Mouse (Mus musculus) hindbrain, embryonic 10.5 days (tissue): ENCODE measurements around the gene Micu1. TPM values are rescaled to one million over a fixed set of nuclear protein-coding genes. Genes with fewer than 3 reads are reported as not detected.

Experiments used
- DNase-seq: peaks from one replicate; pipeline ENCODE4 v3.0.0-alpha.2; 2017; ENCODE audit warnings: low spot score
- H3K27ac ChIP-seq: fragments of 300-500 bp; sonication (generic); 2 replicates; pipeline ENCODE4 v1.5.1; 2016; ENCODE audit warnings: mild to moderate bottlenecking, moderate library complexity
- H3K27me3 ChIP-seq: fragments of 300-500 bp; sonication (generic); 2 replicates; pipeline ENCODE4 v1.6.1; 2016; ENCODE audit warnings: mild to moderate bottlenecking; ENCODE audit not compliant: poor library complexity, insufficient read depth, severe bottlenecking
- H3K36me3 ChIP-seq: fragments of 300-500 bp; sonication (generic); 2 replicates; pipeline ENCODE4 v1.6.1; 2016; ENCODE audit warnings: mild to moderate bottlenecking, moderate library complexity
- H3K4me1 ChIP-seq: fragments of 300-500 bp; sonication (generic); replicated peaks from 2 replicates; pipeline ENCODE4 v1.6.1; 2016; ENCODE audit warnings: mild to moderate bottlenecking
- H3K4me3 ChIP-seq: fragments of 300-500 bp; sonication (generic); 2 replicates; pipeline ENCODE4 v1.5.1; 2016; ENCODE audit warnings: mild to moderate bottlenecking, moderate library complexity
- H3K9me3 ChIP-seq: fragments of 300-500 bp; sonication (generic); 2 replicates; pipeline ENCODE4 v1.6.1; 2016; ENCODE audit warnings: mild to moderate bottlenecking, moderate library complexity
- WGBS: fragments of 180-500 bp; shearing (Covaris S2); methylation state at CpG from one replicate; pipeline ENCODE4 v1.1.7; 2016; 5-methylcytosine and 5-hydroxymethylcytosine counted together
- polyA plus RNA-seq: library from polyadenylated mRNA; unstranded; fragments of >200 nt; fragmentation: Nextera tagmentation; extraction: Ambion mirVana; gene quantifications from 2 replicates; pipeline ENCODE4 v1.2.1, GENCODE M21; 2016

Micu1 gene
- polyA plus RNA-seq, 1 experiment from 2014 or later: 63.9 TPM

DNA sequence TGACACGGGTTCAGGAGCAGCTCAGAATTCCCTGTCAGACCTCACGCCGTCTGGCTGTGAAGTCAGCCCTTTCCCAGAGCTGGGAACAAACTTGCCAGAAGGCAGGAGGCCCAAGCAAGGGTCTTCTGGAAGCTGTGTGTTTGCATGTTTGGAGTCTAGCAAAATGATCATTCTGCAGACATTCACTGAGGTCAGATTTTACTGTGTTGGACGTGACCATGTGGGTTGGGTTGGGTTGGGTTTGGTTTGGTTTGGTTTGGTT, 197.8 kb downstream of the Micu1 start:
- H3K27me3 ChIP-seq: no peaks in the 10 kb centered on the region
- peaks cover 30% of the 10 kb centered on the region for H3K36me3 ChIP-seq
- 40% methylated on average over 4 of the region's 4 CpGs for WGBS
- no peaks in the 10 kb centered on the region for H3K9me3 ChIP-seq
- H3K27ac ChIP-seq: peak overlapping the region; percentile 95
- peak overlapping the region; percentile 38 for H3K4me3 ChIP-seq
- peaks cover 89% of the 10 kb centered on the region for H3K4me1 ChIP-seq
- DNase-seq: no peak

DNA sequence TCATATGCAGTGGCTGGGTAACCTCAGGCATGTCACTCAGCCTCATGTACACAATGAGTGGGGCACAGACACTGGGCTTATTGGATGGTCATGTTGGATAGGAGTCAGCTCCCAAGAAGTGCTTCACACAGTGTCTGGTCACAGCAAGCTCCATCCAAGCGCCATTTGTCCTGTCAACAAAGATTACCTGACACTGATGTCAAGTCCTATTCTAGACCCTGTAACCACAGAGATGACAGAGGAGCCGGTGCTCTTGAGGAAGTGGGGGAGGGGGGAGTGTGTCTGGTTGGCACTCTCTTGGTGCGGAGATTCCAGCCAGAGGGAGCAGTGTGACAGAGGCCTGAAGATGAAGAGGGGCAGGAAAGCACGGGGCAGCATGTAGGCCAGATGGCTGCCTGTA, 198.7 kb downstream of the Micu1 start:
- Histone ChIP-seq H3K36me3 (peaks cover 22% of the 10 kb centered on the region), H3K27ac (peak overlapping the region; percentile 95), H3K4me3 (no peak overlapping the region), H3K4me1 (peaks cover 81% of the 10 kb centered on the region), H3K27me3 (no peaks in the 10 kb centered on the region), H3K9me3 (no peaks in the 10 kb centered on the region)
- WGBS: 45% methylated on average over 4 of the region's 4 CpGs
- no peak for DNase-seq

DNA sequence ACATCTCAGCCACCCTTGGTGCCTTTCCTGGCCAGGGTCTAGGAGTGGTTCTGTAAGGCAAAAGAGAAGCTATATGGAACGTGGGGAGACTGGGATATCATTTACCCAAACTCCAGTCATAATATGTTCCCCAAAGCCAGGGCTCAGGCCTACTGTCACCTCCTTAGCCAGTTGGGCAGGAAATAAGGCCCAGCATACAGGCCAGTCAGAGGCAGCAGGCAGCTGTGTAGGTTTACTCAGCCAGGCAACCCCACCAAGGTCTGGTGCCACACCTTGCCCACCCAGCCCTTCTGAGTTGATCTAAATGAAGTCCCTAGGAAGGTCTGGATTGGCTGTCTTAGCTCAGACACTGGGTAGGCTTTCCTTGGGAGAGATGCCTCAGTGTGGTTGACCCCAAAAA, 199.2 kb downstream of the Micu1 start:
- Histone ChIP-seq H3K27ac (peak overlapping the region; percentile 95), H3K36me3 (peaks cover 16% of the 10 kb centered on the region), H3K4me1 (peaks cover 76% of the 10 kb centered on the region), H3K9me3 (no peaks in the 10 kb centered on the region), H3K27me3 (no peaks in the 10 kb centered on the region), H3K4me3 (no peak overlapping the region)
- WGBS: 91% methylated on average over 1 of the region's 1 CpGs
- no peak for DNase-seq

DNA sequence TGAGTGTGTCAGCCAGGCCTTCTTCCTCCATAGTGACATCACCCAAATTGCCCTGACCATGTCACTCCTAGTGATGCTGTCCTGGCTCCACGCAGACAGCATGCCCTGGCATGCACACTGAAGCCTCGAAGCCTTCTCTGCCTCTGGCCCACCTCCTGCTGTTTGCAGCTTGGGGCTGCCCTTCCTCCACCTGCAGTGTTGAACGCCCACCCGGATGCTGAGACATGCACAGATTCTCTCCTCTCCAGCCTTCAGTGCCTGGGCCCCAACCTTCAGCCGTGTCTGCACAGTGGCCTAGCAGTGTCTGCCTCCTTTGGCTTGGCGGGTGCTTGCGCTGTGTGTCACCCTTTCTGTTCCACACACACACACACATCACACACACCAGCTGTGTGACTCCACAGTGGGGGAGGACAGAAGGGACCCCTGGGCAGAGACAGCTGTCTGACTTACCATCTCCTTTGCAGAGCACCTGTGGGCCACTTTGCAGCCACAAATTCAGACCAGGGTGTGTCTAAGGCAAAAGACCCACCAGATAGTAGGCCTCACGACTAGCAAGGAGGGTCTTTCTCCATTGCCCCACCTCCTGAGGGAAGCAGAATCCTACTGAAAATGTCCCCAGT, 199.8 kb downstream of the Micu1 start:
- H3K4me1 ChIP-seq: peaks cover 70% of the 10 kb centered on the region
- DNase-seq: no peak
- 75% methylated on average over 8 of the region's 8 CpGs for WGBS

DNA sequence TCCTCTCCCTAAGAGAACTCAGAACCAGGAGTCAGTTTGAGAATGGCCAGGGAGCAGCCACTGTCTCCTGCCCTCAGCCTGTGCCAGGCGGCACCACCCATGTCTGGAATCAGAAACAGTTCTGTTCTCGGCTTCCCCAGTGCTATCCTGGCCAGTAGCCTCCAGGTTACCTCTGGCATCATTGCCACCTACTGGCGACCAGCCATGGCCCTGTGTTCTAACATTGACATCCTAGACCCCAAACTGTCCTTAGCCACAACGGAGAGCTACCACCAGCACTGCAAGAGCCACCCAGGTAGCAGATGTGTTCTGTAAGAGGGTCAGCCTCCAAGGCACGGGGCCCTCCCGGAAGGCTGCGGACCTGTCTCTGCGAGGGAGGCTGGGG, 200.3 kb downstream of the Micu1 start:
- peak overlapping the region; percentile 95 for H3K27ac ChIP-seq
- peaks cover 70% of the 10 kb centered on the region for H3K4me1 ChIP-seq
- DNase-seq: no peak
- peaks cover 5% of the 10 kb centered on the region; the same call in 1 of the 2 replicates for H3K36me3 ChIP-seq
- no peaks in the 10 kb centered on the region for H3K9me3 ChIP-seq
- no peaks in the 10 kb centered on the region for H3K27me3 ChIP-seq
- H3K4me3 ChIP-seq: no peak overlapping the region
- 68% methylated on average over 8 of the region's 8 CpGs for WGBS

More for the DNA sequence above, 199.8 kb downstream of the Micu1 start:
- peaks cover 10% of the 10 kb centered on the region; the same call in 1 of the 2 replicates for H3K36me3 ChIP-seq
- H3K9me3 ChIP-seq: no peaks in the 10 kb centered on the region
- H3K27me3 ChIP-seq: no peaks in the 10 kb centered on the region
- H3K4me3 ChIP-seq: no peak overlapping the region
- H3K27ac ChIP-seq: peak overlapping the region; percentile 95

DNA sequence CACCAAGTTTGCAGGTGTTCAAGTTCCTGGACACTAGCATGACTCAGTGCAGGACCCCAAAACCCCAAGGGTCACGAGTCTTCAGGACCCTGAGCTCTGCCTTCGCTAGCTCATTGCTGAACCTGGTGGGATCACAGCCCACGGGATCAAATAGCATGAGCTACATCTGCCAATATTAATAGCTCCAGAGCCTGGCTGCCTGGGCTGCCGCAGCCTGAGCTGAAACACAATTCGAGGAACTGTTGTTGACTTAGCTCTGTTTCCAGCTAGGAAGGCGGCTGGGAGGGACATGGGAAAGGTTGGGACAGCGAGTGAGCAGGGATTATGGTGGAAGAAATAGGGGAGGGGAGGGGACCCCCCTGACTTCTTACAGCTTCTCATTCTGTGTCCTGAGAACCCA, 200.9 kb downstream of the Micu1 start:
- 65% methylated on average over 7 of the region's 7 CpGs for WGBS
- DNase-seq: no peak
- Histone ChIP-seq H3K4me1 (peaks cover 71% of the 10 kb centered on the region), H3K9me3 (no peaks in the 10 kb centered on the region), H3K4me3 (no peak overlapping the region), H3K27ac (peak overlapping the region; percentile 95), H3K27me3 (no peaks in the 10 kb centered on the region), H3K36me3 (peaks cover 3% of the 10 kb centered on the region; the same call in 1 of the 2 replicates)

DNA sequence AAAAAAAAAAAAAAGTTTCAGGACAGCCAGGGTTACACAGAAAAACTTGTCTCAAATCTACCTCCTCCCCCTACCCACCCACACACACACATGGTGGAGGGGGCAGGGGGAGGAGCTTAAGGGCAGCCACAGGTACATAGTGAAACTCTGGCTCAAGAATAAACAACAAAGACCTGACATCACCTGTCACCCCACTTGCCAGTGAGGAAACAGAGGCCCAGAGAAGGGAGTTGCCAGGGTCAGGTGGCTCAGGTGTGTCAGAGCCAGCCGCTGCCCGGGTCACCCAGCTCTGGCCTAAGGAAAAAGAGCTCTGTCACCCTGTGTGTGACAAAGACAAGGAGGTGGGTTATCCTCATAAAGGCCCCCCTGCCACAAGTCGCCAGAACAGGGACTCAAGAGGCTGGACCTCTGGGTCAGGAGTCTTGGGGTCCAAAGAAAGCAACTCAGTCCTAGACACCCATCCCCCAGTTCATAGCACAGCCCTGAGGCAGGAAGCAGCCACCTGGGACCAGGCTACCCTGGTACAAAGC, 204.9 kb downstream of the Micu1 start:
- H3K9me3 ChIP-seq: no peaks in the 10 kb centered on the region
- H3K27ac ChIP-seq: peak overlapping the region; percentile 86
- DNase-seq: no peak
- peaks cover 69% of the 10 kb centered on the region for H3K4me1 ChIP-seq
- 60% methylated on average over 3 of the region's 3 CpGs for WGBS
- peaks cover 12% of the 10 kb centered on the region; the same call in 1 of the 2 replicates for H3K27me3 ChIP-seq
- H3K4me3 ChIP-seq: no peak overlapping the region
- H3K36me3 ChIP-seq: no peaks in the 10 kb centered on the region

DNA sequence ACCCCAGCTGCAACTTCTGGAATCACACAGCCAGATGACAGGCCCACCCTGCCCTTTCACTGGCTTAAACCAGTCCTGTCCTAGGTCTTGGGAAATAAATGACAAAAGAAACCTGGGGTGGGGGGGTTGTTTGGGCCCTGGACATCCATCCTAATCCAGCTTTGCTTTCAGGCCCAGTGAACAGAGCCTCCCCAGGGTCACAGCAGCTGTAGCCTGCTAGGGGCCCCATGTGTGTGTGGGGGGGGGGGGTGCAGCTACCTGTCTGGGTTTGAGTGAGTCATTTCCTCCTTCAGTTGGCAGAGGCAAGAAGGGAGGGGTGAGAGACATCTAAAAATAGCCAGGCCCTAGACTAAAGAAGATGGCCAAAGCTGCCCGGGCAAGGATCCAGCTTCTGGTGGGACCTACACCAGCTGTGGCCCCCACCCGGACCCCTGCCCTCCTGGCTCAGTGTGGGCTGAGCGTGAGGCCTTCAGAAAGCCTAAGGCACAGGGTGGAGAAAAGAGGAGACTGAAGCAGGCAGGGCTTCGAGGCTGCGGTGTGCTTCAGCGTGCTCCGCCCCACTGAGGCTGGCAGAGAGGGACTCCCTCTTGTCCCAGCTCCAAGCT, 205.5 kb downstream of the Micu1 start:
- Histone ChIP-seq H3K9me3 (no peaks in the 10 kb centered on the region), H3K4me1 (peaks cover 69% of the 10 kb centered on the region), H3K36me3 (no peaks in the 10 kb centered on the region), H3K27me3 (peaks cover 12% of the 10 kb centered on the region; the same call in 1 of the 2 replicates), H3K4me3 (no peak overlapping the region), H3K27ac (peak overlapping the region; percentile 86)
- 47% methylated on average over 7 of the region's 7 CpGs for WGBS
- no peak for DNase-seq

DNA sequence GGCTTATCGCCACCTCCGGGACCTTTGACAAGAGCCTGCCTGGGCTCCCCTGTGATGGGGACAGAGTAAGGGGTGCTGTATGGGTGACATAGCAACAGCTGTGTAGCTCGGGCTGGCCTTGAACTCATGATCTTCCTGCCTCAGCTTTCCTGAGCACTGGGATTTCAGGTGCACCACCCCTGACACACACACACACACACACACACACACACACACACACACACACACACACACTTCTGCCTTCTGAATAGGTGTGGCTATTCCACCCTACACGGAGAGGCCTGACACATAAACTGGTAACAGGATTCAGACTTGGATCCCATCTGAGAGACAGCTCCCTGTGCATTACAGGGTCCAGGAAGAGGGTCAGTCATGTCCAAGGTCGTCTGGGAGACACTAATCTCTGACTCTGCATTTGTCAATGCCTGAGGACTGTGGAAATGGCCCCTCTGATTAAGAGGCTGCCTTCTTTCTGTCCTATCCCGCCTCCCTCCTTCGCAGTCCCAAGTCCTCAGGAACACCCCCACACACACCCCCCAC, 206.6 kb downstream of the Micu1 start:
- 0 out of 2 replicates have a peak overlapping the region, but pooled peaks have one; percentile 31 for H3K4me3 ChIP-seq
- no peak for DNase-seq
- no peaks in the 10 kb centered on the region for H3K36me3 ChIP-seq
- WGBS: 58% methylated on average over 7 of the region's 7 CpGs
- peaks cover 12% of the 10 kb centered on the region; the same call in 1 of the 2 replicates for H3K27me3 ChIP-seq
- peaks cover 62% of the 10 kb centered on the region for H3K4me1 ChIP-seq
- H3K27ac ChIP-seq: peak overlapping the region; percentile 86
- no peaks in the 10 kb centered on the region for H3K9me3 ChIP-seq

DNA sequence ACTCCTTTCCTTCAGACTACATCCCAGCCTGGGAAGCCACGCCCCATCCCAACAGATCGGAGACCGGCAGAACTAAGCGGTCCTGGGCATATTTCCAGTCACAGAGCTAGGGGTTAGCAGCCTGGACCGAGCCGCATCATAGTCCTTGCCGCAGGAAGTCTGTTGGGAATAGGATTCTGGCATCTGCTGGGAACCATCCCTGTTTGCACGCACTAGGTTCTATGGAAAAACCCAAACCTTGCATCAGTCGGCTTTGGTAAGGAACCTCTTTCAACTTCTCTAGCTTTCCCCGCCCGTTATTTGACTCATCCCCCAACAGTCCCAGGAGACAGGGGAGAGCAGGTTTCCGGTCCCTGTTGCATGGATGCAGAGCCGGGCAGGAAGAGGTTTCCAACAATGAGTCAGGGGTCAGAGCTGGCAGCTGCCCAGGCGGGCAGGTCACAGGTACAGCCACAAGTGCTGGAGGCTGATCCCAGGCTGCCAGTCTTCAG, 207.1 kb downstream of the Micu1 start:
- no peaks in the 10 kb centered on the region for H3K36me3 ChIP-seq
- H3K9me3 ChIP-seq: no peaks in the 10 kb centered on the region
- peaks cover 60% of the 10 kb centered on the region for H3K4me1 ChIP-seq
- H3K27ac ChIP-seq: peak overlapping the region; percentile 86
- 11% methylated on average over 14 of the region's 14 CpGs for WGBS
- peaks cover 12% of the 10 kb centered on the region; the same call in 1 of the 2 replicates for H3K27me3 ChIP-seq
- DNase-seq: peak; percentile 58
- peak overlapping the region; percentile 31; the same call in 1 of the 2 replicates for H3K4me3 ChIP-seq

DNA sequence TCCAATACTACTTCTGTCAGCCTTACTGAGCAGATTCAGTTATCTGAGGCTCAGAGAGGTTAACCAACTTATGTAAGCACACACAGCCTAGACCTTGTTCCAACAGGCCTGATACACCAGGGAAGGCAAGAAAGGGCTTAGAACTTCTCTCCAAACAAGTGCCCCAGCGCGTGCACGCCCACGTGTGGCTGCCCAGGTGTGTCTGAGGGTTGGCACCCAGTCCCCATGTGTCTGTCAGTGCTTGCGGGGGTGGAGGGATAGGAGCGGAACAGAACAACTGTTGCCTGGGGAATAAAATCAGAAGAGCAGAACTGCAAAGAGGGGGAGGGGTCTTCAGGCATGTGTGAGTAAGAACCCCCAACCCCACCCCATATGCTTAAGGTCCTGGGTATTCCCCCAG, 208.8 kb downstream of the Micu1 start:
- Histone ChIP-seq H3K9me3 (no peaks in the 10 kb centered on the region), H3K4me1 (peaks cover 68% of the 10 kb centered on the region), H3K4me3 (peak overlapping the region; percentile 39), H3K27me3 (peaks cover 16% of the 10 kb centered on the region; the same call in 1 of the 2 replicates), H3K36me3 (no peaks in the 10 kb centered on the region), H3K27ac (peak overlapping the region; percentile 86)
- DNase-seq: no peak
- 21% methylated on average over 6 of the region's 6 CpGs for WGBS

DNA sequence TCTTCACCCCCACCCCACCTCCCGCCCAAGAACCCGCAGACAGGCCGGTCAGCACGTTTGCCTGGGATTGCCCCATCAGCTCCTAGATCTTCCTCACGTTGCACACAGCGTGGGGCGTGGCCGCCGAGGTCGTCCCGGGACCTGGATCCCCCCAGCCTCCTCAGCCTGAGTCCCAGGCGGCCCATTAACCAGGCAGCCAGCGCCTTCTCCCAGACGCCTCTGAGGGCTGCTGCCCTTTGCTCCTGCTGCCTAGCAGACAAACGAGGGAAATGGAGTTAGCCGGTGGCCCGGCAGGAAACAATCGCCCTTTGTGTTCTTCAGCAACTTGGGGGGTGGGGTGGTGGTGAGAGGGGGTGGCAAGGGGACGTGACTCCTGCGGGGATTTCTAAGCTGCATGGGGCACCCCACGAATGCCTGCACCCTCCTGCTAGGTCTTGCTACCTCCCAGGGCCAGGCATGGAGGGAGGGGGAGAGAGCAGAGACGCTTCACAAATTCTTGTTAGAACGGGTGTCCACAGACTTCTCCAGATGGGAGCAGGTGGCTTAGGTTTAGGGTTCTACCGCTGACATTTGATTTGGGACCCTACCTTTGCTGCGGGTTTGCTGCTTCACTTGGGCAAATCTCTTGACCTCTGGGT, 209.4 kb downstream of the Micu1 start:
- Histone ChIP-seq H3K9me3 (no peaks in the 10 kb centered on the region), H3K4me1 (peaks cover 74% of the 10 kb centered on the region)

More for the DNA sequence above, 209.4 kb downstream of the Micu1 start:
- peak; percentile 77 for DNase-seq
- peak overlapping the region; percentile 39 for H3K4me3 ChIP-seq
- peak overlapping the region; percentile 86 for H3K27ac ChIP-seq
- no peaks in the 10 kb centered on the region for H3K36me3 ChIP-seq
- peaks cover 16% of the 10 kb centered on the region; the same call in 1 of the 2 replicates for H3K27me3 ChIP-seq
- WGBS: 2% methylated on average over 25 of the region's 25 CpGs
